Mouse (Mus musculus) left cerebral cortex, postnatal 36 days (tissue): ENCODE results near the gene Dnajc6. TPM values are rescaled to one million over a fixed set of nuclear protein-coding genes. Genes with fewer than 3 reads are reported as not detected.

Experiments
- DNase-seq, 2 experiments: peaks; one replicate each; pipeline ENCODE4 v3.0.0; 2021 to 2022; ENCODE audit warnings: low spot score in 2 of 2, mixed read lengths in 1 of 2
- intact Hi-C: fragments of 180-260 bp; cut with DNase I; formaldehyde crosslinking; loops from one replicate; pipeline ENCODE4 v1.15.1; 2025
- total RNA-seq, 2 experiments: library from RNA; stranded (reverse); gene quantifications; 2 replicates each; pipeline ENCODE4 v1.2.3; 2021

Gene Dnajc6
- total RNA-seq, 2 experiments from 2014 or later, result 304 to 330 TPM

GRCm38 (mm10) chr4:101603635-101604034 is 107.2 kb downstream of the Dnajc6 start:
- intact Hi-C loops, result no loop called here
- no peak for DNase-seq

- DNase-seq, result no peak
- intact Hi-C loops, result loop anchor here (10.0 kb wide), 1 partner anchor 112 kb away; no protein-coding TSS in a partner anchor
Measured at GRCm38 (mm10) chr4:101616520-101616919, 120.1 kb downstream of the Dnajc6 start.

GRCm38 (mm10) chr4:101617742-101618141 is 121.3 kb downstream of the Dnajc6 start:
- intact Hi-C loops, result loop anchor here (10.0 kb wide), 1 partner anchor 113 kb away; no protein-coding TSS in a partner anchor

DNA sequence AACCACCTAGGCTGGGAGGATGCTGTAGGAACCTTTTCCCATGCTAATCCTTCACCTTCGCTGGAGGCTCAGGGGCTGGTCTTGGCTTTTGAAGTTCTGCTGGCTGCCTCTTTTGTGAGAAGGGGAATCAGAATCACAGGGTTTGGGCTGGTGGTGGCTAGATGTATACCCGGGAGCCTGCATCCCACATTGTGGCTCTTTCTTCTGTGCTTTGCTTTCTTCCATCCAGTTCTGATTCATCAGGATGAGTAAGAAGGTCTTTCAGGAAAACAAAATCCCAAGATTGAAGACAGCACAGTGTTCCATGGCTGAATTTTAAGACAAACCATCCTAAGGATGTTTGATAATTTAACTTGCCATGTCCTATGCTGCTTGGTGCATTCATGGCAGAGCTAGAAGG is 123.8 kb downstream of the Dnajc6 start:
- intact Hi-C loops, result no loop called here
- no peak for DNase-seq

More at GRCm38 (mm10) chr4:101617742-101618141, 121.3 kb downstream of the Dnajc6 start:
- no peak for DNase-seq

DNA sequence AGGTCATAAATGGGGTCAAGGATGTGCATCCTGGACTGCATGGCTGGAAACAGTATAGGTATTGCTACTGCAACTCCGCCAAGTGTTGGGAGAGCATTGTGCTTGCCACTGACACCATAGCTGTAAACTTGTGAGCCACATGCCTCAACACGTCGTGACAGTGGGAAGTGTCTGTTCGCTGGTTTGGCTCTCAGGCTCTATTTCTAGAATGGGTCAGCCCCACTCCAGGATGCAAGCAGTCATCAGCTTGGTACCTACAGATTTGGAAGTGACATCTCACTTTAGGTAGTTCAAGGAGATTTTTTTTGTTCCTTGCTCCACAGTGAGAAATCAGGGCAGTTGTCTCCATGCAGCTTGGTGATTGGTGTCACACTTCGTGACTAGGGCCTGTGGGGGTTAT is 124.8 kb downstream of the Dnajc6 start:
- no peak for DNase-seq
- intact Hi-C loops, result no loop called here

DNA sequence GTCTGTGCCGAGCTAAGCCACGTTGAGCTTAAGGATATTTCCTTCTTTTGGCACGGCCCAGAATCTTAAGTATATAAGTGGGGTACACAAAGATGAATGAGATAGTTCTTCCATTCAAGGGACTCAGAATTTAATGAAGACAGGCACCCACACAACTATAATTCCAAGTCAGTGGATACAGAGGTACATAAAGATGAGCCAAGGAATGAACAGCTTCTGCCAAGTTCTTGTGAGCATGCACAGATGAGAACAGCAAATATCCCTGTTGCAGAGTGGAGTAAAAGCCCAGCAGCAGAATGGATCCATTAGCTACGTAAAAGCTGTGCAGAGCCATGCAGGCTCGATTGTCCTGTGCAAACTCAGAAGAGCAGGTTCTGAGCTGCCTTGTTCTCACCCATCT is 128.8 kb downstream of the Dnajc6 start:
- intact Hi-C loops, result no loop called here
- DNase-seq, result no peak

DNA sequence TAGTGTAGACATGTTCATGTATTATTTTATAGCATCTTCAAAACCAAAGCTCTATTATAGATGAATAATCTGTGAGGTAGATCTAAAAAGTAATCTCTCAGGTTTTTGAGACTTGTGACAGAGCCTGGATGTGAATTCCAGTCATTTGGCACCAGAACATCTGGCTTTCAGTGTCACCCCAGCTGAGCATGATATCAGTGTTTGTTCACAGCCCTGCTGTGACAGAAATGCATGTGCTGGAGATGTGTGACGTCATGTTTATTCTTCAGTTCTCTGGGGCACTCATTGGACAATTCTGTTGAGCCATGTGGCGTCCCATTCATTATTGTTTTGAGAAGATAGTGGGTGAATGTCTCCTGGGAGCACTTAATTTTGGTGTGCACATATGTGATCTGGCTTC is 139.1 kb downstream of the Dnajc6 start:
- intact Hi-C loops, result no loop called here
- DNase-seq, result no peak

DNA sequence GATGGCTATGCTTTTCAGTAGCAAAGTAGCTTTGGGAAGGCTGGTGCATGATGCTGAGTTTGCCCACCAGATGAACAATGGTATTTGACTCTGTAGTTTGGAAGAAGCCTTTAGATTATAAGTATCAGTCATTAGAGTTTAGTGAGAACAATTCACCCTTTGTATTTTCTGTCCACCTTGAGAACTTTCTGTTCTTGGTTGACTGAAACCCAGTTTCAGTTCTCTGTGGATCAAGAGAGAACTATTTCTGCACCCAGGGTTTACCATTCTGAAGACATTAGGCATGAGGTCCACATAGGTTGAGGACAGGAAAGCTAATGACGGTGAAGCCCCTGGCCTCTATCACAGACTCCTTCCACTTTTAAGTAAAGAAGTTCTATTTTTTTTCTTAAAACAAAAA is 141.0 kb downstream of the Dnajc6 start:
- no peak for DNase-seq
- intact Hi-C loops, result no loop called here

DNA sequence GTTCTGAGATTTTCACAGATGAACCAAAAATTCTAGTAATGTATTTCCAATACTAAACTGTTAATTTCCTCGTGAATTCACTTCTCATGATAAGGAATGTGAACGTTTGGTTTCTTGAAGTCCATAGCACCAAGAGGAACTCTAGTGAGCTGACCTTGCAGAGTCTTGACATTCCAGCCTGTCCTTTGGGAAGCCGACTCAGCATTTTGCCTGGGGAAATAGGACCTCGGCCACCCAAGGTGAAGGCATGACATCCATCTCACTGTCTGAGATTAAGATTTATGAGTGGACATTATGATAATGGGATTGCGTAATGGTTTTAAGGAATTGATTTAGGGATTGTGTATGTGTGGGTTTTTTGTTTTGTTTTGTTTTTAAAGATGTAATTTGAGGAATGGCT is 144.2 kb downstream of the Dnajc6 start:
- no peak for DNase-seq
- intact Hi-C loops, result loop anchor here (10.0 kb wide), 1 partner anchor 286 kb away; no protein-coding TSS in a partner anchor

DNA sequence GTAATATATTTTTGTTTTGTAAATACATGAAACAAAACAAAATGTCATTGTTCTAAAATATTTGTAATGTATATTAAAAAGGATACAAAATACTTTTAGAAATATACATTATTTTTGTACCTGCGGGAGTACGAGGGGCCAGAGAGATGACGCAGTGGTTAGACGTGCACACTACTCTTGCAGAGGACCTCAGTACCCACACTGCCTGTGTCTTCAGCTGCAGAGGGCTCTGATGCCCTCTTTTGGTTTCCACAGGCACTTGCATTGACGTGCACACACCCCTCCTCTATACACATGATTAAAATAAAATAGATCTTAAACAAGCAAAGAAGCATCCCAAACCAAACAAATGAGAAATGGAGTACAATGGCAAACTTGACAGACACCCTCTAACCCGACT is 146.3 kb downstream of the Dnajc6 start:
- no peak for DNase-seq
- intact Hi-C loops, result loop anchor here (10.0 kb wide), 1 partner anchor 288 kb away; no protein-coding TSS in a partner anchor

DNA sequence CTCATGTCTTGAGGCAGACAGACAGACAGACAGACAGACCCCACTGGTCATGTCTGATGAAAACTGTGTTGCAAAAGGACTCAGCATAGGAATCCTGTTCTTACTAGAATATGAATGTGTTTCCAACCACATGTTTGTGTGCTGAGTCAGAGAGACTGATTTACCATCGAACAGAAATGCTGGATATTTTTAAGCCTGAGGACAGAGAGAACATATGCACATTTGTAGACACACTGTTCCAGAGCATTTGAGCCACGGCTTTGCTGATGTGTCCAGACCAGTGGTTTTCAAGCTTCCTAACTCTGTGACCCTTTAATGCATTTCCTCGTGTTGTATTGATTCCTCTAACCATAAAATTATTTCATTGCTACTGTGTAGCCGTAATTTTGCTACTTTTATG is 146.8 kb downstream of the Dnajc6 start:
- no peak for DNase-seq
- intact Hi-C loops, result loop anchor here (10.0 kb wide), 1 partner anchor 288 kb away; no protein-coding TSS in a partner anchor

DNA sequence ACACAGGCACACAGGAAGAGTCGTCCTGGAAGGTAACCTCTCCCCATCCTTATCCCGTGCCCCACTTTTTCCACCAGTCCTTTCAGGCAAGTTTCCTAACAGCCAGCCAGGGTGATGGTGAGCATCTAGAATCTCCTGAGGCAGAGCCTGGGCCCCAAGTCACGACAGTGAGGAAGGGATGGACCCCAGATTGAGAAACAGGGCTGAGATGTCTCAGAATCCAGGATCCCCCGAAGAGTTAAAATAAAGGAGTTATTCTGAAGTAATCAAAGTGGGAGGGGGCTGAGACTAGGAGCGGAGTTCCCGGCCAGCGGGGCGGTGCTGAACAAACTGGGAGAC is 150.4 kb downstream of the Dnajc6 start:
- intact Hi-C loops, result loop anchor here (5.0 to 10.0 kb wide), 2 partner anchors 140 to 292 kb away; no protein-coding TSS in a partner anchor
- DNase-seq, result no peak

DNA sequence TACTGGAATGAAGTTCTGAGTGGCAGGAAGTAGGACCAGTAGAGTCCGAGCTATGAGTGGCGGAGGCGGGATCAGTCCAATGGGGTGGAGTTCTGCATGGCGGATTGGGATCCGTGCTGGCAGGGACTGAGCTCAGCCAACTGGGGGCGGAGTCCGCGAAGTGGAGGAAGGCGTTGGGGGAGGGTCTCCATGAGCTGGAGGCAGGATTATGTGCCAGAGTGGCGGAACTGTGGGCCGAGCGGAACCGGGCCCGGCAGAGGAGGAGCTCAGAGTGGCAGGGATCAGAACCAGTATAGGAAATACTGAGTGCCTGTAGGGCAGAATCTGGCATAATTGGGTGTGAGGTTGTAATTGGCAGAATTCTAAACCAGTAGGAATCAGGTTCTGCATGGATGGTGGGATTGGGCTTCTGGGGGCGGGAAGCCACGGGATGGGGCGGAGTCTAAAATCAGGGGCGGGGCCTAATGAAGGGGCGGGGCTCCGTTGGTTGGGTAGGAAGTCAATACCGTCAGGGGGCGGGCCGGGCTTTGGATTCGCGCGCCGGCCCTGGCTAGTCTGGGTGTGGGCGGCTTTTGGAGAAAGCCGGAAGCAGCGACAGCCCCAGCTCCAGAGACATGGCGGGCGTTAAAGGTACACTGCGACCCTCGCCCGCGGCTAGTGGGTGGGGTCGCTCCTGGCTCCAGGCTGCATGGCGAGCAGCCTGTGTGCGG is 150.9 kb downstream of the Dnajc6 start, which contains the start of gene Leprot:
Leprot (plus strand) TSS at position 523 of the 710 bp plus-strand sequence.
- DNase-seq, result peak; percentile 100
- intact Hi-C loops, result loop anchor here (5.0 to 10.0 kb wide), 2 partner anchors 140 to 293 kb away; no protein-coding TSS in a partner anchor

DNA sequence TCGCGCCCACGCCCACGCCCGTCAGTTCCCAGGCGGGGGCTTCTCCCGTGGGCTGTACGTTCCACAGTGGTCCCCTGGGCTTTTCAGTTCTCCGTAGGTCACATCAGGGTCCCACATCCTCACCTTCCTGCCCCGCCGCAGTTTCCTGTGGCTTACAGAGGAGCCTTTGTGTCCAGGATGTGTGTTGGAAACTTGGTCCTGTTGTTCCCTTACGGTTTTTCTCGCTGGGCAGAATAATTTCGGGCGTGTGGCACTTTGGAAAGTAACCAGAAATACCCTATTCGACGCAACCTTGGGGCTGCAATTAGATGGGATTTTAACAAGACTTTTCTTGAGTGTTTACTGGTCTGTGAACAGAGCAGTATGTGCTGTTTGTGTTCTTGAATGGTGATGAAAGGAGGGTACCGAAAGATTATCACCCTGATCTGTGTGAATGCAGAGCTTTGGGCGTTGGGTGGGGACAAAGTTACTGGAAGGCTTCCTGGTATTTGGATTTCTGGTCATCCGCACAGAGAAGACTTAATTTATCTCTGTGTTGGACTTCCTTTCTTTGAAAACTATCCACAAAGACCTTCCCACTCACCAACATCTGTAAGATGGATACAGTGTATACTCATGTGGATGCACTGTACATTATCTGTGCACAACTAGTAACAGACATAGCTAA is 151.7 kb downstream of the Dnajc6 start:
- intact Hi-C loops, result loop anchor here (5.0 to 10.0 kb wide), 2 partner anchors 141 to 293 kb away; no protein-coding TSS in a partner anchor
- DNase-seq, result no peak

- intact Hi-C loops, result loop anchor here (5.0 to 10.0 kb wide), 2 partner anchors 141 to 294 kb away; no protein-coding TSS in a partner anchor
- DNase-seq, result no peak
Measured at GRCm38 (mm10) chr4:101648745-101649144, 152.3 kb downstream of the Dnajc6 start.

DNA sequence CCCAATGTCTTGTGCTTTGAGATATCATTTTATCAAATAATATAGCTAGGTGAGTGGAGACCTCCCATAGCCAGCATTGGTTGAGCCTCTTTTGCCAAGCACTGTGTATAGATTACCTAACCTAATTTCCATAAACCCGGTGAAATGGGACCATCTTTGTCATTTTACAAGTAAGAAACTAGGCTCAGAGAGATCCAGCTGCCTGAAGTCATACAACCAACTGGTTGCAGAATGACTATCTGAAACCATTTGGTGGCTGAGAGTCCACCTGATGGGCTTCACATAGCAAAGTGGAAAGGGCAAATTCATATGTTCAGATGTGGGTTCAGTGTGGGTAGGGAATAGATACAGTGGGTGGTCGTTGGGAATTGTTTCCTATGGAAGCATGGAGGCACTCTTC is 154.5 kb downstream of the Dnajc6 start:
- intact Hi-C loops, result no loop called here

GRCm38 (mm10) chr4:101654256-101654655 is 157.8 kb downstream of the Dnajc6 start:
- no peak for DNase-seq
- intact Hi-C loops, result no loop called here

More for the DNA sequence above, 154.5 kb downstream of the Dnajc6 start:
- no peak for DNase-seq

DNA sequence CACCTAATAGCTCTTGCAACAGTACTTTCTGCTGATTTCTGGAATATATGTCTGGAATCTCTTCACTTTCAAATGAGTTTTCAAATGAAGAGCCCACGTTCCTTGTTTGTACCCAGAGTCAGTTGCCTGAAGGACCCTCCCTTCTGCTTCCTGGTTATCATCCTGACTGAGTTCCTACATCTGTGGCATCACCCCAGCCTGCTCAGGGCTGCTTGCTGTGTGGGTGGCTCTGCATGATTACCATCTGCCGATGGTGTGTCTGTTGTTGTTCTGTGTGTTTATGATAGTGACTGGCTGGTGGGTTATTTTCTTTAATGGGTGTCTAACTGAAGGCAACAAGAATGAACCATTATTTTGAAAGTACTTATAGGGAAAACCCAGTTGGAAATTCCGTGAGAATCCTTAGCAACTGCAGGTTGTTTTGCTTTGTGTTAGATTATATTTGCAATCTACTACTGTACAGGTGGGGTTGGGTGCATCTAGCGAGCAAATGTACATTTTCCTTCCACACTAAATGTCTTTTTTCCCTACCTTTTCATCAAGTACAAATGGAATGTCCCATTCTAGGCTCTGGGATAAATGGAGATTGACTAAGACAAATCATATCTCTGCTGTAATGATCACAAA is 158.5 kb downstream of the Dnajc6 start:
- DNase-seq, result no peak
- intact Hi-C loops, result no loop called here

DNA sequence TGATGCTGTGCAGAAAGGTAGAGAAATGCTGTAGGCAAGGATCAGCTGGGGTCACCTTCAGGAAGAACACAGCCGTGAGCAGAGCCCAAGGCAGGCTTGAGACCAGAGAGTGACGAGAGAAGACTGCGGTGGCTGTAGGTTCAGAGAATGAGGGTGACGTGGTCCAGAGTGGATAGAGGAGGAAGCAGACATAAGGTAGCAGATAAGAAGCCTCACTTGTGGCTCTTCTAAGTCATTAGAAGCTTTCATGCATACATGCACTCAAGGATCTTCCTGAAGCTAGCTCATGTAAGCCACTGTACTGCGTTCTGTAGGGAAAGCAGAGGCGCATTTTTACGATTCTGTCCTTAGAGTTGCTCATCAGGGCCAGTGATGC is 159.0 kb downstream of the Dnajc6 start:
- intact Hi-C loops, result no loop called here
- DNase-seq, result no peak

DNA sequence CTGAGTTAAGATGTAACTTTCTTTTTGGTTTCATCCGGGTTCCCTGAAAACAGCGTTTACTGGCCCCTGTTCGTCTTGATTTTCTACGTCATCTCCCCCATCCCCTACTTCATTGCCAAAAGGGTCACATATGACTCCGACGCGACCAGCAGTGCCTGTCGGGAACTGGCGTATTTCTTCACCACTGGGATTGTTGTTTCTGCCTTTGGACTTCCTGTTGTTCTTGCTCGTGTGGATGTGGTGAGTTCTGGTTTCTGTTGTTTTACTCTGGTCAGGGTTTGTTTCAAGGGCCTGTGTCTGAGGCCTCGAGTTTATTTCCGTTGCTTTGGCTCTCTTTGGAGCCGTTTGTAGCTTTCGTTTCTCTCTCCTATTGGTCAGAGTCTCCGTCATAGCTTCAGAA is 159.6 kb downstream of the Dnajc6 start:
- DNase-seq, result no peak
- intact Hi-C loops, result loop anchor here (2.0 kb wide), 1 partner anchor 343 kb away; no protein-coding TSS in a partner anchor
